12 mouse cellular contexts compared by ENCODE assay signal in genomic region chr10:86368811-86369210, GRCm38 (mm10).
DNase-seq lines count a peak whose midpoint lies in the region; ATAC-seq and TF ChIP-seq lines count a peak whose summit lies in the region.
"Had no signal": no experiment of that assay in that cellular context is flagged by ENCODE, and none has a peak within 500 bp of the region (broad histone marks: within the 10 kb centered on the region; RNA-seq: fewer than 3 reads in every experiment).

No protein-coding gene starts in this region.

- H3K9ac ChIP-seq in midbrain, embryonic 11.5 days (ENCODE audit: low read length), result no peak overlapping the region
- H3K9ac ChIP-seq in midbrain, embryonic 16.5 days (ENCODE audit: low read depth, low read length), result no peak overlapping the region
- no peak overlapping the region for H3K9ac ChIP-seq in stomach, postnatal 0 days (ENCODE audit: low read length)
- H3K9ac ChIP-seq: limb, embryonic 13.5 days; neural tube, embryonic 12.5 days had no signal

- H3K27me3 ChIP-seq in midbrain, embryonic 11.5 days (ENCODE audit: control insufficient read depth, insufficient read depth, low read length), result no peaks in the 10 kb centered on the region
- no peaks in the 10 kb centered on the region for H3K27me3 ChIP-seq in midbrain, embryonic 16.5 days (ENCODE audit: control insufficient read depth, insufficient read depth, low read depth, low read length)
- 0 out of 2 replicates have a peak, but pooled peaks cover 2% of the 10 kb centered on the region for H3K27me3 ChIP-seq in stomach, postnatal 0 days (ENCODE audit: control insufficient read depth, insufficient read depth, low read length)
- H3K27me3 ChIP-seq: limb, embryonic 13.5 days; neural tube, embryonic 12.5 days had no signal

- 93% methylated on average over 12 of the region's 12 CpGs for WGBS in midbrain, embryonic 11.5 days
- 89% methylated on average over 12 of the region's 12 CpGs for WGBS in midbrain, embryonic 16.5 days
- 35% methylated on average over 12 of the region's 12 CpGs for WGBS in stomach, postnatal 0 days

- no peaks in the 10 kb centered on the region for H3K36me3 ChIP-seq in midbrain, embryonic 11.5 days (ENCODE audit: control insufficient read depth, insufficient read depth, low read length)
- no peaks in the 10 kb centered on the region for H3K36me3 ChIP-seq in midbrain, embryonic 16.5 days (ENCODE audit: control insufficient read depth, insufficient read depth, low read length)
- no peaks in the 10 kb centered on the region for H3K36me3 ChIP-seq in stomach, postnatal 0 days (ENCODE audit: control insufficient read depth, insufficient read depth, low read length)
- H3K36me3 ChIP-seq: limb, embryonic 13.5 days; neural tube, embryonic 12.5 days had no signal

- no peak overlapping the region for H3K4me2 ChIP-seq in midbrain, embryonic 11.5 days
- no peak overlapping the region for H3K4me2 ChIP-seq in midbrain, embryonic 16.5 days (ENCODE audit: low read length)
- no peak overlapping the region for H3K4me2 ChIP-seq in stomach, postnatal 0 days (replicated peaks; ENCODE audit: low read depth)
- H3K4me2 ChIP-seq: neural tube, embryonic 12.5 days had no signal

- ATAC-seq in midbrain, embryonic 11.5 days (ENCODE audit: low FRiP score), result no peak
- ATAC-seq in midbrain, embryonic 16.5 days, result no peak
- peak; percentile 64; the same call in 1 of the 2 replicates for ATAC-seq in stomach, postnatal 0 days (ENCODE audit: low FRiP score, low TSS enrichment)
- ATAC-seq: forebrain, embryonic 16.5 days had no signal

- H3K9me3 ChIP-seq in midbrain, embryonic 11.5 days (ENCODE audit: control insufficient read depth, low read length), result no peaks in the 10 kb centered on the region
- H3K9me3 ChIP-seq in midbrain, embryonic 16.5 days (replicated peaks; ENCODE audit: control insufficient read depth, low read length, poor library complexity, severe bottlenecking), result no peaks in the 10 kb centered on the region
- no peaks in the 10 kb centered on the region for H3K9me3 ChIP-seq in stomach, postnatal 0 days (ENCODE audit: control insufficient read depth, low read length)
- H3K9me3 ChIP-seq: limb, embryonic 13.5 days; neural tube, embryonic 12.5 days had no signal

- no peaks in the 10 kb centered on the region for H3K4me1 ChIP-seq in midbrain, embryonic 11.5 days (ENCODE audit: control insufficient read depth, insufficient read depth, low read length)
- H3K4me1 ChIP-seq in midbrain, embryonic 16.5 days (ENCODE audit: control insufficient read depth, insufficient read depth, low read length), result no peaks in the 10 kb centered on the region
- H3K4me1 ChIP-seq in stomach, postnatal 0 days (replicated peaks; ENCODE audit: control insufficient read depth, insufficient read depth), result no peaks in the 10 kb centered on the region; the same call in 1 of the 2 replicates

- no peak overlapping the region for H3K4me3 ChIP-seq in midbrain, embryonic 11.5 days (ENCODE audit: low read depth, low read length)
- H3K4me3 ChIP-seq in midbrain, embryonic 16.5 days (ENCODE audit: low read depth, low read length), result no peak overlapping the region
- no peak overlapping the region for H3K4me3 ChIP-seq in stomach, postnatal 0 days (ENCODE audit: low read depth, low read length)
- H3K4me3 ChIP-seq: limb, embryonic 13.5 days; neural tube, embryonic 12.5 days had no signal

- TF ChIP-seq CTCF in stomach, postnatal 0 days (IDR thresholded peaks at IDR 0.05; ENCODE audit: low read depth), result no peak

- no peak for TF ChIP-seq EP300 in stomach, postnatal 0 days (optimal IDR thresholded peaks at IDR 0.05)

- peak; percentile 28 for DNase-seq in midbrain, embryonic 11.5 days (ENCODE audit: low spot score, missing footprints)
- DNase-seq in heart, postnatal 4 days, result peak; percentile 41
- peak; percentile 71 to 86 for DNase-seq in kidney, postnatal 36 days
- DNase-seq in stomach, postnatal 0 days (ENCODE audit: low spot score), result no peak
- no peak for DNase-seq in T-cell, adult 2 months (ENCODE audit: low spot score)
- DNase-seq in layer of hippocampus, postnatal 36 days, result no peak
- DNase-seq in layer of hippocampus, adult 9-11 months, result no peak
- DNase-seq: right cerebral cortex, postnatal 25 days had no signal

- no peak overlapping the region for H3K27ac ChIP-seq in midbrain, embryonic 11.5 days (ENCODE audit: low read depth, low read length)
- H3K27ac ChIP-seq in midbrain, embryonic 16.5 days (ENCODE audit: low read length), result no peak overlapping the region
- H3K27ac ChIP-seq in stomach, postnatal 0 days (replicated peaks), result no peak overlapping the region
- H3K27ac ChIP-seq: limb, embryonic 13.5 days; neural tube, embryonic 12.5 days had no signal

Comparison
In these comparisons a context has a peak if more than half of its experiments do, and no peak if none do; other contexts are left out.
1. DNase-seq: peak in midbrain, embryonic 11.5 days (single experiment), heart, postnatal 4 days (single experiment) and kidney, postnatal 36 days (2 of 2); none in stomach, postnatal 0 days (single experiment), T-cell, adult 2 months (single experiment), layer of hippocampus, postnatal 36 days (0 of 2) and layer of hippocampus, adult 9-11 months (single experiment).